Mouse (Mus musculus) ES-CJ7 (cell line): ENCODE measurements around the gene Phkg1.

Experiments used
- DNase-seq: peaks from one replicate; pipeline ENCODE4 v3.0.0; 2011; ENCODE audit warnings: low read depth, low spot score

The Phkg1 gene

DNA sequence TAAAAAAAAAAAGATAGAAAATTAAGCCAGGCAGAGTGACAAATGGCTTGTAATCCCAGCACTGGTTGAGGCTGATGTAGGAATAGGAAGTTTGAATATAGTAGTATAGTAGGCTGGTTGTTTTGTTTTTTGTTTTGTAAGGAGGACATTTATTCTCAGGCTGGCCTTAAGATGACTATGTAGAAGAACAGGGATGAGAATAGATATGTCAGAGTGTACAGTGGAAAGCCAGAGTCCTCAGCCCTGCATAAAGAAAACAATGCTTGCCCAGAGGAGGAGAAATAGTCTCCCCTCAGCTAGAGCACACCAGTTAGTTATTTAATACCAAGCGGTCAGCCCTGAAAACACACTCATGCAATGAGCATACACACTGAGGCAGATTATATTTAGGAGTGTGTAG is at the start of gene Phkg1:
Phkg1 (minus strand) TSS at position 101 of the 400 bp plus-strand sequence.
- no peak for DNase-seq

DNA sequence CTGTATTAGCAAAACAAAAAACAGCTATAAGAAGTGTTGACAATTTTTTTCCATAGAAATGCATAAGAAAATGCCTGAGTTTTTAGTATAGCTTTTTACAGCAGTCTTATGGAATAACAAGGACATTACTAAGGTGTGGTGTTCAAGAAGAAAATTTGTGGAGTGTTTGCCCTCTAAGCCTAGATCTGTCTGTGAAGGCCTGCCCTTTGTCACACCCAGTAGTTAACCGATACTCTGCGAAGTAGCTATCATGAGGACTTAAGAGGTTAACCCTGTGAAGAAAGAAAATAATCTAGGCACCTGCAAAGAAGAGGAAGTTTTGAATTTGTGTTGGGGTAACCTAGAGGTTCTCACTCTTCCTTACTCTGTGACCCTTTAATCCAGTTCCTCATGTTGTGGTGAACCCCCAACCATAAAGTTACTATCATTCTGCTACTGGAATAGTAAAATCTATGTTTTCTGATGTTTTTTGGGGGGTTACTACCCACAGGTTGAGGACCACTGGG is 49.2 kb upstream of the Phkg1 start:
- no peak for DNase-seq

DNA sequence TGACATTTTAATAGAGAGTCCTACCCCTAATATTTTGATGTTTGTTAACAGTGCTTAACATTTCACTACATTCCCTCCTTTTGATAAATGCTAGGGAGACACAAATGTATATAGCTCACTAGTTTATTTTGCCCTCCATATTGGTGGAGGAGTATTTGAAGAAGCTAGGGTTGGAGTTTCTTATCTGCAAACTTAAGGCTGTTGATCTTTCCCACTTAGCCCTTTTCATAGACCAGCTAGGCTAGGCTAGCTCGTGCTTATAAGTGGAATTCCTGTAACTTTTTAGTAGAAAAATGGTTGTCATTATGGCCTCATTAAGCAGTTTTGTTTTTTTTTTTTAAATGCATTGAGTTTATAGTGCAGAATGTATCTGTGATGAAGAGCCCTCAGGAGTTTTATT is 45.1 kb upstream of the Phkg1 start:
- DNase-seq = no peak

DNA sequence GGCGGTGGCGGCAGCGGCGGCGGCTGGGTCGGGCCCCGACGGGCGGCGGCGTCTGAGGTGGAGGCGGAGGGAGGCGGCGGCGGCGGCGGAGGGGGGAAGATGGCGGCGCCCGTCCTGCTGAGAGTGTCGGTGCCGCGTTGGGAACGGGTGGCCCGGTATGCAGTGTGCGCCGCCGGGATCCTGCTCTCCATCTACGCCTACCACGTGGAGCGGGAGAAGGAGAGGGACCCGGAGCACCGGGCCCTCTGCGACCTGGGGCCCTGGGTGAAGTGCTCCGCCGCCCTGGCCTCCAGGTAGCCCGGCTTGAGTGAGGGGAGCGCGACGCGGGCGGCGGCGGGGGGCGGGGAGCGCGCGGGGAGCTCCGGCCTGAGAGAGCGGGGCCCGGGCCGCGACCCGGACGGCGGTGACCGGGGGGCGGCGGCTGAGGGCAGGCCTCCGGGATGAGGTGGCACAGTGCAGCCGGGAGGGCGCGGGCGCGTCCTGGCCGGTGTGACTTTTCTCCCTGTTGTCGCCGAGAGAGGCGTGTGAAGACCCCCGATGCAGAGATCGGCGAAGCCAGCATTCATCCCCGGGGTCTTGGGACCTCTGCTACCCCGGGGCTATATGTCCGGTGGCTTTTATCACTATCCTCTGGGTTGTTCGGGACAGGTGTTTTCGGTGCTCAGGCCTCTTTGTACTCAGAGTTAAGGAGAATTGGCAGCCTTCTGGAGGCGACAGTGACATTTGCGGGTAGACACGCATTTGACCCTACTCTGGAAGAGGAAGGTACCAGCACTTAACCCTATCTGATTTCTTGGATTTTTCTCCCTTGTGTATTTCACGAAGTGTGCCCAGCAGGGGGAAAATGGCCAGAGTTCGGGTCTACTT is 44.0 kb upstream of the Phkg1 start:
- DNase-seq = peak; percentile 27

DNA sequence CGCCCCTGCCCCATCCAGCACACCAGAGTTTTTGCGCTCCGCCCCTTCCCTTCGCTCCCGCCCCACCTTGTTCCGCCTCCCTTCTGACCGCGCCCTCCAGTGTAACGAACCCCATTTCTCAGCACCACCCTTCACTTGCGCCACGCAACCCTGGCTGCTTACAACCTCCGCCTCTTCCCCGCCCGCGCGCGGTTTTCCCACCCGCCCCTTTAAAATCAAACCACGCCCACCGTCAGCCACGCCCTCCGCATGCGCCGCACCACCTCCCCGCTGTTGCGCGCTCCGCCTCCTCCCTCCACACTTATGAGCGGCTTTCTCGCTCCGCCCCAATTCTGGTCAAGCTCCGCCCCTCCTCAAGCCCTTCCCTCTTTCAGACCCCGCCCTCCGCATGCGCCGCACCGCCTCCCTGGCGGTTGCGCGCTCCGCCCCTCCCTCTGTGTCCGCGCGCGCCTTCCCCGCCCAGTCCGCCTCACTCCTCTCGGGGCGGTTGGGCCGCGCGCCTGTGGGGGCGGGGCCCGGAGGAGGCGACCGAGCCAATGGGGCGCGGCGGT is 43.2 kb upstream of the Phkg1 start, which contains the start of gene Vkorc1l1:
Vkorc1l1 (plus strand) TSS at position 476 of the 551 bp plus-strand sequence.
- peak; percentile 99 for DNase-seq

DNA sequence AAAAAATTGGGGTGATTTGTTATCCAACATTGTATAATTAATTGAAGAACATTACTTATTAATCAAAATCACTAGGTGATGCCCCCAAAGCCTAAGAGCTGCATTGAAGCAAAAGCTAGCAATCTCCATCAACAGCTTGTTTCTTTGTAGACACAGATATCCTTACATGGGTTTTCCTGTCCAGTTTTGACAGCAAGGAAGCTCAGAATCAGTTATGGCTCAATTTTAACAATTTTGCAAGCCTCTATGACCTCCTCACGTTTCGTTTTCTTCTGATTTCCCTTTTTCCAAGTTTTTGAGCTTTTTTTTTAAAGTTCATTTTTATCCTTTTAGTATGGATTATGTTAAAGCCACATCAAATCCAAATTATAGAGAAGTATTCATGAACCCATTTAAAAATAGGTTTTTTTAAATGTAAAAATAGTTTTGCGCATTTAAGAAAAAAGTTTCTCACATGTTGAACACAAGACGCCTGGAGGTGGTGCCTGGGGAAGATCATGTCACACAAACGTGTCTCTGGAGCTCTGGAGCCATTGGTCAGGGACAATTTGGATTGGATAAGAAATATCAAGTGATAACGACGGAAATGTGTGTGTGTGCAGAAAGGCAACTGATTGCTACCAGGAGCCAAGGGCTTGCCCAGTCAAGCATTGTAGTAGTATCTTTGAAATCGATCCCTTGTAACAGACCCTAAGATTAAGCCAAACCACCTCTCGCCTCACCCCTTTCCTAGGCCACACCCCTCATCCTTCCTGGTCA is 42.6 kb upstream of the Phkg1 start:
- no peak for DNase-seq

DNA sequence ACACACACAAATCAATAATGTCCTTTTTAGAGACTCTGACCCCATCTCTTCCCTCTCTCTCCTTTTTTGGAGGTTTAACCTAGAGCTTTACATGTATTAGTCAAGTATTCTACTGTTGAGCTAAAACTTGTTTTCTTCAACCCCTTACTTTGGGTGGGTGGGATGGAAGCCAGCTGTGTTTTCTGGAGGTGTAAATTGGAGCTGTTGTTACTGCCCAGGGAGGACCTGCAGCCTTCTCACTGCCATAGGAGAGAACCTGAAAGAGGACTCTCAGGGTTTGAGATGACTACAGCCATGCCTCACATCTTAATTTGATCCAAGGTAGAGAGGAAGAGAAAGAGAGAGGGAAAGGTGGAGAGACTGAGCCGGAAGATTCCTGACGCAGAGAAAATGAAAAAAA is 41.9 kb upstream of the Phkg1 start:
- DNase-seq = no peak

DNA sequence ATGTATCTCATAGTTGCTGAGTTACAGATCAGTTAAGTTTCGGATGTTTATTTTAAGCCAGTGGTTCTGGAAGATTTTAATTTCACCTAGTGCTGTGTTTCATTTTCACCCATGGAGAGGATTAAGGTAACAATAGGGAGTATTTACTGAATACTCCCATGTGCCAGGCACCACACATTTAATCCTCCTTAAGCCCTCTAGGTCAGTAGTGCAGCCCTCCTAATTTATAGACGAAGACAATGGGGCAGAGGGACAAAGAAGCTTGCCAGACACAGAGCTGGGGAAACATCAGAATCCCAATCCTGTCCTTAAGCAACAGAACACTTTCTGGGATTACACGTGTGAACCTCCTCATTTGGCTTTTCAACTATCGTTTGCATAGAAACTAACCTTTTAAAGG is 38.6 kb upstream of the Phkg1 start:
- DNase-seq = no peak

DNA sequence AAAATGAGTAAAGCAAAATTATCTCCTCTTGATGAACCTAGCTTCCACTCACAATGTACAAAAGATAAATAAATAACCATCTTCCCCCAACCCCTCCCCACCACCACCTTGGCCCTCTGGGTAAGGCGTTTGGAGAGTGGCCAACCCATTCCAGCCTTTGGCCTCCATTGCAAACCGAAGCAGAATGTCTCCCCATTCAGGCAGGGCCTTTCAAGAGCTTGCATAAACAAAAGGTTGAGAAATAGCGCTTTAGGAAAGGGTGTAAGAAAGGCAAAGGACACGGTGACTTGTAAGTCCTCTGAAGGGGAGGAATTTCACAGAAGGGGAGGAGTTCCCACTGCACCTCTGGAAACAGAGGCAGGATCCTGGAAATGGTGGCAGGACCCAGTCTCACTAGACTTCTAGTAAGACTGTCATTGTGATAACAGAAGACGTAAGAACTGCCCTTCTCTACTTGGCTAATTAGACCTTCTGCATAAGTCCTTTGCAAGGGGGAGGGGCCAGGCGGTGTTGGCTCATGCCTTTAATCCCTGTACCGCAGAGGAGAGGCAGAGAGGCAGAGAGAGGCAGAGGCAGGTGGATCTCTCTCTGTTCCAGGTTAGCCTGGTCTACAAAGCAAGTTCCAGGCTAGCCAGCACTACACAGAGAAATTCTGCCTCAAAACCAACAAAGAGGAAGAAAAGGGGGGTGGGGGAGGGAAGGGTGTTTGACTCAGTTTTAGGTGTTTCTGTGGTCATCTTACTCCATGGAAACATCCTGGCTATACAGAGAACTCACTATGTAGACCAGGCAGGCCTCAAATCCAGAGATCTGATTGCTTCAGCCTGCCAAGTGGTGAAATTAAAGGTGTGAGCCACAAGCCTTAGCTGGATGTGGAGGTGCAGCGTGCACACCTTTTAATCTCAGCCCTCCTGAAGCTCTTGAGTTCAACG is 31.8 kb upstream of the Phkg1 start:
- peak; percentile 42 for DNase-seq

DNA sequence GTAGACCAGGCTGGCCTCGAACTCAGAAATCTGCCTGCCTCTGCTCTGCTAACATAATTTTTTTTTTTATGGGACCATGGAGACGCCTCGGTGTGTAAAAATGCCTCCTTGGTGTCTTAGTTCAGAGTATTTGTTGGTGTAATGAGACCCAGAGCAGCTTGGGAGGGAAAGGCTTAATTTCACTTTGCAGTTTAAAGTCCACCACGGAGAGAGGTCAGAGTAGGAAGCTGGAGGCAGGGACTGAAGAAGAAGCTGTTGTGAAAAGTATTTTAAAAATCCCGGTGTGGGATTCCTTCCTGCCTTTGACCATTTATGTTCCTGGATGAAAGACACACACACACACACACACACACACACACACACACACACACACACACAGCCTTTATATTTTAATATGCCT is 27.6 kb upstream of the Phkg1 start:
- no peak for DNase-seq

DNA sequence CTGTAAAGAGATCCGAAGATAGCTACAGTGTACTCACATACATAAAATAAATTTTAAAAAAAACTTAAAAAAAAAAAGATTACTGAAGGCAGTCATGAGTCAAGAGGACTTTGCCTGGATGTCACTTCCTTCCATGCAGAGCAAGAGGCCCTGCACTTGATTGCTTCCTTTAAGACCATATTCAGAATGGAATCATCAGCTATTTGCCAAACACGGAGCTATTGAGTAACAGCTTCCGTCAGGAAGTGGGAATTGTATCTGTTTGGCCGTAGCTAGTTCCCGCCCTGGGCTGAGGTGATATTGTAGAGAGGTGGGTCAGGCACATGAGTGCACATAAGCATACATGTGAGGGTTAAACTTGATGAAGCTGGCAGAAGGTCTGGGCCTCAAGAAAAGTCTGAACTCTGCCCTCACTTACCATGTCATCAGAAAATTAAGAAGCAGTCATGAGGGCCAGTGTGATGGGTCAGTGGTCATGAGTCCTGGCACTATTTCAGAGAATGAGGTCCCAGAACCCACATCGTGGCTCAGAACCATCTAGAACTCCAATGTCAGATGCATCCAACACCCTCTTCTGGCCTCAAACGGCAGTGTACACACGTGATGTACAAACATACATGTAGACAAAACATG is 26.6 kb upstream of the Phkg1 start:
- no peak for DNase-seq

DNA sequence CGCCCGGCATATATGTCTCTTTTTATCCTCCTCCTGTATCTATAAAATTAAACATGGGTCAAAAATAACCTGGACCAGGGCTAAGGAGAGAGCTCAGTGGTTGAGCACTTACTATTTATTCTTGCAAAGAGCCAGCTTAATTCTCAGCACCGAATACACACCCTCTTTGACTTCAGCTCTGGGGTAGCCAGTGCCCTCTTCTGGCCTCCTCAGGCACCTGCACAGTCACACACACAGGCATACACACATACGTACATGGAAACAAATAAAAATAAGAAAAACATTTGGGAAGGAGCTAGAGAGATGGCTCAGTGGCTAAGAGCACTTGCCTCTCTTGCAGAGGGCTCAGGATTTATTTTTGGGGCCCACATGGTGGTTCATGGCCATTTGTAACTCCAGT is 23.6 kb upstream of the Phkg1 start:
- peak; percentile 62 for DNase-seq

DNA sequence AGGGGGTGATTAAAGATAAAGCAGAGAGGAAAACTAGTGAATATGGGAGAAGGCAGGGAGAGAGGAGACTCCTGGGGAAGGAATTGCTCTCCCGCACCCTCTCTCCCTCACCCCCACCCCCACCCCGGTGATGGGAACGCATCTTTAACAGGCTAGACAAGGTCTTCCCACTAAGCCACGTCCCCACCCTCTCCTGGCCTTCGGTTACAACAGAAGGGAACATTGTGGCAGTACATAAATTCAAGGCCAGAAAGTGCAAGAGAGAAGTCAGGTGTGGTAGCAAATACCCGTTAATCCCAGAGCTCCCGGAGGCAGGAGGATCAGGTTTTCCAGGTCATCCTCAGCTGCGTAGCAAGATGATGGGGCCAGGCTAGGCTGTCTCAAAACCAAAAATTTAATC is 21.0 kb upstream of the Phkg1 start:
- DNase-seq = peak; percentile 65

DNA sequence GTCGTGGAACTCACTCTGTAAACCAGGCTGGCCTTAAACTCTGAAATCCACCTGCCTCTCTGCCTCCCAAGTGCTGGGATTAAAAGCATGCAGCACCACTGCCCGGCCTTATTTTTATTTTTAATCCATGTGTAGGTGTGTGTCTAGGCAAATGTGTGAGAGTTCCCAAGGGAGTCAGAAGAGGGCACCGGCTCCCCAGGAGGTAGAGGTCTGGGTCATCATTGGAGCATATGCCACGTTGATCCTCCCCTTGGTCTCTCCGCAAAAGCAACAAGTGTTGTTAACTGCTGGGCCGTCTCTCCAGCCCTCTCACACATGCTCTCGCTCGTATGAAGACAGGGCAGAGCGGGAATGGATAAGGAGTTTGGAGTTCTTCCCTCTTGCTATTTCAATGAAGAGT is 20.4 kb upstream of the Phkg1 start:
- peak; percentile 41 for DNase-seq

DNA sequence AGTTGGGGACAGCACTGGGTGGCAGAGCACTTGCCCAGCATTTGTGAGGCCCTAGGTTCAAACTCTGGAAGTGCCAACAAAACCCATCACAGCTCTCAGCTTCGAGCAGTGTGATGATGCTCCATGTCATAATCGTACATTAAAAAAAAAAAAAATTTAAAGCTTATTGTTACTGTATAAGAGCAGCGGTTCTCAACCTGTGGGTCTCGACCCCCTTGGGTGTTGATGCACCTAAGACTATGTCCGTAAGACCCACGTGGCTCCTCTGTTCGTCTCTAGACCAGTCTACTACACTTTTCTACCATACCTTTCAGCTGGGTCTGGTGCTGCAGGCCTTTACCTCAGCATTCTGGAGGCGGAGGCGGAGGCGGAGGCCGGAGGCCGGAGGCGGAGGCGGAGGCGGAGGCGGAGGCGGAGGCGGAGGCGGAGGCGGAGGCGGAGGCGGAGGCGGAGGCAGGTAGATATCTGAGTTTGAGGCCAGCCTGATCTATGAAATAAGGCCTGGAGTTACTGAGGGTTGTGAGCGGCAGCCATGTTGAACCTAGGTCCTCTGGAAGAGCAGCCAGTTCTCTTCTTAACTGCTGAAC is 19.8 kb upstream of the Phkg1 start:
- peak; percentile 71 for DNase-seq

DNA sequence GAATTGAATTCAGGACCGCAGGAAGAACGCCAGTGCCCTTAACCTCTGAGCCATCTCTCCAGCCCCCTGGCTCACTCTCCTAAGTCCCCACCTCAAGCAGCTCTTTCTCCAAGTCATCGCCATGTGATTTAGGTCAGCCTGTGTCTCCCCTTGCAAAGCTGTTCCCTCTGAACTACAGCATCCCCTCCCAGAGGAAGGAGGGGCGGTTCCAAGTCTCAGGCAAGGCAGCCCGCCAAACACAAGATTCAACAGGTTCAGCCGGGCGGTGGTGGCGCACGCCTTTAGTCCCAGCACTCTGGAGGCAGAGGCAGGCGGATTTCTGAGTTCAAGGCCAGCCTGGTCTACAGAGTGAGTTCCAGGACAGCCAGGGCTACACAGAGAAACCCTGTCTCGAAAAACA is 17.1 kb upstream of the Phkg1 start:
- peak; percentile 79 for DNase-seq

DNA sequence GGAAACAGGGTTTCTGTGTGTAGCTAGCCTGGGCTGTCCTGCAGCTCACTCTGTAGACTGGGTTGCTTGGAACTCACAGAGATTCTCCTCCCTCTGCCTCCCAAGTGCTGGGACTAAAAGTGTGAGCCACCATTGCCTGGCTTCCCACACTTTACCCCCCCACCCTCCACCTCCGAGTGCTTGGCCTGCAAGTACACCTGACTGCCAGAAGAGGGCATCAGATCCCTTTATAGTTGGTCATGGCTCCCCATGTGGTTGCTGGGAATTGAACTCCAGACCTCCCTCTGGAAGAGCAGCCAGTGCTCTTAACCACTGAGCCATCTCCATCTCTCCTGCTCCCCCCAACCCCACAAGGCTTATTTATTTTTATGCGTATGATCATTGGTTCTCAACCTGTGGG is 15.7 kb upstream of the Phkg1 start:
- peak; percentile 84 for DNase-seq

DNA sequence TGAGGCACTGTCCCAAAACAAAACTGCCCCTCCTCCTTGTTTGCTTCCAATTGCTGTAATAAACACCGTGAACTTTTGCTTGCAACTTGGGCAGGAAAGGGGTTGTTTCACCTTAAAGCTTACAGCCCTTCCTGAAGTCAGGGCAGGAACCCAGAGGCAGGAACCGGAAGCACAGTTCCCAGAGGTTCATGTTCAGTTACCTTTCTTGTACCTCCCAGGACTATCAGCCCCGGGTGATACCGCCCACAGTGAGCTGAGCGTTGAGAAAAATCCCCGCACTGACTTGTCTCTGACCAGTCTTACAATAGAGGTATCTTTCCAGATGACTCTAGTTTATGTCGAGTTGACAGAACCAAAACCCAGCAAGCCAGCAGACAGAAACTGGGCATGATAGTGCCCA is 11.2 kb upstream of the Phkg1 start:
- DNase-seq = peak; percentile 59

DNA sequence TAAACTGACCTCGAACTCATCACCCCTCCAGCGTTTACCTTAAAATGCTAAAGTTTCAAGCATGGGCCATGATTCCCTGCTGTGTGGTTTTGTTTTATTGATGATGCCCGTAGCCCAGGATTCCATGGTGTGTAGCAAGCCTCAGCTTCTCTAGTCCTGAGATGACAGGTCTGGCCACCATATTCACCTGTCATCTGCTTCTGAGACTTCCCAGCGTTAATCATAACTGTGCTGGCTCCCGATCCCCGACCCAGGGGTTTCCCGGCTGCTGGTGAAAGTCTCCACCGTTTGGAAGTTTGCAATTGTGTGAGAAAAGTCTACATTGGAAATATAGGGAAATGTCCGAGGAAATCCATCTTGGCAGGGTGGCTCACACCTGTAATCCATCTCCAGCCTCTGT is 10.8 kb upstream of the Phkg1 start:
- no peak for DNase-seq

DNA sequence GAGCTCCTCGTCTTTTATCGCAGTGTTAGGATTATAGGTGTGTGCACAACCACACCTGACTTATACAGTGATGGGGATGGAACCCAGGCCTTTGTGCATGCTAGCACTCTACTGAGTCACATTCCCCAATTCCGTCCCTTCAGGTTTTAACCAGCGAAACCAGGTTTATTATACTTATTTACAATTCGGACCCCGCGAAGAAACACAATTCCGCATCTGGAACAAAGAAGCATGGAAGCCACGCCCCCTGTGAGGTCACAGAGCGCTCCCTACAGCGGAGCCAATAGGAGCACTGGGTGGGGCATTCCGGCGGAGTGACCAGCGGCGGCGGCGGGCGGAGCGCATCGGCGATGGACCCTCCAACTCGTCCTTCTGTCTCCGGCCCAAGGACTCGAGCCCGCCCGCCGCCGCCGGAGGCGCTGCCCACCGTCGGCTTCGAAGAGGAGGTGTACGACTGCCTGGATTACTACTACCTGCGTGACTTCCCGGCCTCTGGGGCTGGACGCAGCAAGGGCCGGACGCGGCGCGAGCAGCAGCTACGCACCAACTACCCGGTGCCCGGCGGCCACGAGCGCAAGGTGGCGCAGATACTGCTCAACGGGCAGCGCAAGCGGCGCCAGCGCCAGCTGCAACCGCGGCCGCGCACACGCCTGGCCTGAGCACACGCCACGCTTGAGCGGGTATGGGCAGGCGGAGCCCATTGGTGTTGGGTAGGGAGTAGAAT is 10.1 kb upstream of the Phkg1 start, which contains the start of gene Nupr1l:
Nupr1l (plus strand) TSS at position 299 of the 724 bp plus-strand sequence.
- DNase-seq = peak; percentile 80
